Mouse (Mus musculus) intestine, embryonic 16.5 days (tissue): Measurements from ENCODE around the gene Zfp879. TPM values are rescaled to one million over a fixed set of nuclear protein-coding genes. Genes with fewer than 3 reads are reported as not detected.

Experiments
- ATAC-seq: fragments of 200-750 bp; cut with Nextera tagmentation; 2 replicates; pipeline ENCODE4 v1.8.0; 2017; ENCODE audit warnings: moderate TSS enrichment, moderate library complexity
- H3K27ac ChIP-seq: fragments of 300-500 bp; sonication (generic); 2 replicates; pipeline ENCODE4 v1.5.1; 2014; ENCODE audit warnings: mild to moderate bottlenecking, low read length
- H3K27me3 ChIP-seq: fragments of 300-500 bp; sonication (generic); replicated peaks from 2 replicates; pipeline ENCODE4 v1.6.1; 2014; ENCODE audit warnings: low read length, control low read depth, mixed read lengths; ENCODE audit not compliant: control insufficient read depth, insufficient read depth
- H3K36me3 ChIP-seq: fragments of 300-500 bp; sonication (generic); 2 replicates; pipeline ENCODE4 v1.6.1; 2014; ENCODE audit warnings: low read length, control low read depth; ENCODE audit not compliant: control insufficient read depth, insufficient read depth
- H3K4me1 ChIP-seq: fragments of 300-500 bp; sonication (generic); 2 replicates; pipeline ENCODE4 v1.6.1; 2014; ENCODE audit warnings: low read length, control low read depth, mixed read lengths; ENCODE audit not compliant: control insufficient read depth, insufficient read depth
- H3K4me2 ChIP-seq: fragments of 300-500 bp; sonication (generic); 2 replicates; pipeline ENCODE4 v1.6.1; 2014; ENCODE audit warnings: low read depth, low read length, control low read depth
- H3K4me3 ChIP-seq: fragments of 300-500 bp; sonication (generic); 2 replicates; pipeline ENCODE4 v1.5.1; 2014; ENCODE audit warnings: mild to moderate bottlenecking, low read length
- H3K9ac ChIP-seq: fragments of 300-500 bp; sonication (generic); 2 replicates; pipeline ENCODE4 v1.6.1; 2014; ENCODE audit warnings: low read depth, low read length
- H3K9me3 ChIP-seq: fragments of 300-500 bp; sonication (generic); 2 replicates; pipeline ENCODE4 v1.6.1; 2016; ENCODE audit warnings: low read length, control low read depth; ENCODE audit not compliant: control insufficient read depth
- WGBS: fragments of 180-500 bp; shearing (Covaris S2); extraction: QIAGEN DNeasy Blood & Tissue Kit; methylation state at CpG from one replicate; pipeline ENCODE4 v1.1.7; 2014; 5-methylcytosine and 5-hydroxymethylcytosine counted together
- polyA plus RNA-seq: library from polyadenylated mRNA; unstranded; fragments of >200 nt; fragmentation: Nextera tagmentation; extraction: Ambion mirVana; gene quantifications from 2 replicates; pipeline ENCODE4 v1.2.1, GENCODE M21; 2015

Zfp879 gene
- polyA plus RNA-seq, 1 experiment from 2014 or later: 0.45 TPM

GRCm38 (mm10) chr11:50849310-50849709 is 8.0 kb upstream of the Zfp879 start:
- no peak overlapping the region for H3K9ac ChIP-seq
- 2% methylated on average over 10 of the region's 10 CpGs for WGBS
- peaks cover 10% of the 10 kb centered on the region for H3K4me1 ChIP-seq

GRCm38 (mm10) chr11:50848520-50849137 is 7.3 kb upstream of the Zfp879 start:
- Histone ChIP-seq H3K36me3 (no peaks in the 10 kb centered on the region), H3K4me2 (no peak overlapping the region), H3K4me3 (no peak overlapping the region), H3K27ac (no peak overlapping the region), H3K4me1 (peaks cover 10% of the 10 kb centered on the region), H3K9ac (no peak overlapping the region), H3K27me3 (peaks cover 55% of the 10 kb centered on the region), H3K9me3 (no peaks in the 10 kb centered on the region; the same call in 1 of the 2 replicates)
- no peak for ATAC-seq
- 36% methylated on average over 3 of the region's 3 CpGs for WGBS

More at GRCm38 (mm10) chr11:50849310-50849709, 8.0 kb upstream of the Zfp879 start:
- Histone ChIP-seq H3K4me2 (no peak overlapping the region), H3K36me3 (no peaks in the 10 kb centered on the region), H3K27ac (no peak overlapping the region), H3K4me3 (no peak overlapping the region), H3K9me3 (no peaks in the 10 kb centered on the region; the same call in 1 of the 2 replicates), H3K27me3 (peaks cover 55% of the 10 kb centered on the region)
- no peak for ATAC-seq

GRCm38 (mm10) chr11:50847047-50847446 is 5.7 kb upstream of the Zfp879 start:
- ATAC-seq: no peak
- H3K9ac ChIP-seq: no peak overlapping the region
- WGBS: 74% methylated on average over 5 of the region's 5 CpGs
- H3K27ac ChIP-seq: no peak overlapping the region
- H3K27me3 ChIP-seq: peaks cover 44% of the 10 kb centered on the region
- H3K36me3 ChIP-seq: no peaks in the 10 kb centered on the region
- no peaks in the 10 kb centered on the region; the same call in 1 of the 2 replicates for H3K9me3 ChIP-seq
- no peak overlapping the region for H3K4me2 ChIP-seq
- no peak overlapping the region for H3K4me3 ChIP-seq
- peaks cover 10% of the 10 kb centered on the region for H3K4me1 ChIP-seq

- Histone ChIP-seq H3K4me3 (no peak overlapping the region), H3K9me3 (no peaks in the 10 kb centered on the region; the same call in 1 of the 2 replicates), H3K4me2 (no peak overlapping the region), H3K27me3 (peaks cover 33% of the 10 kb centered on the region), H3K4me1 (peaks cover 6% of the 10 kb centered on the region), H3K27ac (no peak overlapping the region), H3K9ac (no peak overlapping the region), H3K36me3 (no peaks in the 10 kb centered on the region)
- no peak for ATAC-seq
- WGBS: 92% methylated on average over 3 of the region's 3 CpGs
Observed at GRCm38 (mm10) chr11:50845951-50846350, 4.6 kb upstream of the Zfp879 start.

GRCm38 (mm10) chr11:50835727-50836126 is 5.6 kb downstream of the Zfp879 start:
- Histone ChIP-seq H3K27ac (no peak overlapping the region), H3K36me3 (0 out of 2 replicates have a peak, but pooled peaks cover 4% of the 10 kb centered on the region), H3K4me1 (0 out of 2 replicates have a peak, but pooled peaks cover 6% of the 10 kb centered on the region), H3K4me3 (no peak overlapping the region), H3K9me3 (0 out of 2 replicates have a peak, but pooled peaks cover 7% of the 10 kb centered on the region), H3K4me2 (no peak overlapping the region), H3K27me3 (no peaks in the 10 kb centered on the region), H3K9ac (no peak overlapping the region)
- 84% methylated on average over 4 of the region's 4 CpGs for WGBS
- ATAC-seq: no peak

- WGBS: under 1% methylated on average over 43 of the region's 45 CpGs
- Histone ChIP-seq H3K27ac (no peak within 1 kb of the TSS), H3K27me3 (no peaks in the 10 kb centered on the region), H3K4me2 (peak within 1 kb of the TSS; percentile 58), H3K4me1 (peaks cover 6% of the 10 kb centered on the region), H3K4me3 (peak within 1 kb of the TSS; percentile 66), H3K36me3 (no peaks in the 10 kb centered on the region; the same call in 1 of the 2 replicates), H3K9ac (peak within 1 kb of the TSS; percentile 77), H3K9me3 (no peaks in the 10 kb centered on the region)
- peak; percentile 98 for ATAC-seq
Observed at GRCm38 (mm10) chr11:50827010-50827953, 14.1 kb downstream of the Zfp879 start, which contains the start of gene Zfp354c. Gene Zfp354c (minus strand): TSS chr11:50827724.

- Histone ChIP-seq H3K36me3 (peaks cover under 1% of the 10 kb centered on the region; the same call in 1 of the 2 replicates), H3K9me3 (no peaks in the 10 kb centered on the region), H3K27me3 (no peaks in the 10 kb centered on the region), H3K4me2 (peak overlapping the region; percentile 58), H3K4me3 (peak overlapping the region; percentile 66), H3K27ac (no peak overlapping the region), H3K9ac (no peak overlapping the region), H3K4me1 (peaks cover 6% of the 10 kb centered on the region)
- no peak for ATAC-seq
- 58% methylated on average over 2 of the region's 2 CpGs for WGBS
Observed at GRCm38 (mm10) chr11:50826214-50826613, 15.1 kb downstream of the Zfp879 start.

GRCm38 (mm10) chr11:50814233-50814632 is 27.1 kb downstream of the Zfp879 start:
- peaks cover 8% of the 10 kb centered on the region for H3K9me3 ChIP-seq
- ATAC-seq: no peak
- H3K4me1 ChIP-seq: no peaks in the 10 kb centered on the region
- WGBS: 96% methylated on average over 4 of the region's 4 CpGs
- H3K4me2 ChIP-seq: no peak overlapping the region
- H3K27ac ChIP-seq: no peak overlapping the region
- H3K9ac ChIP-seq: no peak overlapping the region
- H3K36me3 ChIP-seq: peaks cover 36% of the 10 kb centered on the region
- H3K4me3 ChIP-seq: no peak overlapping the region
- no peaks in the 10 kb centered on the region for H3K27me3 ChIP-seq

- Histone ChIP-seq H3K4me3 (no peak overlapping the region), H3K9ac (no peak overlapping the region), H3K36me3 (no peaks in the 10 kb centered on the region), H3K4me2 (no peak overlapping the region), H3K27ac (no peak overlapping the region), H3K9me3 (no peaks in the 10 kb centered on the region), H3K4me1 (no peaks in the 10 kb centered on the region), H3K27me3 (no peaks in the 10 kb centered on the region)
- ATAC-seq: no peak
Observed at GRCm38 (mm10) chr11:50798836-50799235, 42.5 kb downstream of the Zfp879 start.
